Mouse (Mus musculus): ENCODE data around the gene Srsf10.

Srsf10 gene

DNA sequence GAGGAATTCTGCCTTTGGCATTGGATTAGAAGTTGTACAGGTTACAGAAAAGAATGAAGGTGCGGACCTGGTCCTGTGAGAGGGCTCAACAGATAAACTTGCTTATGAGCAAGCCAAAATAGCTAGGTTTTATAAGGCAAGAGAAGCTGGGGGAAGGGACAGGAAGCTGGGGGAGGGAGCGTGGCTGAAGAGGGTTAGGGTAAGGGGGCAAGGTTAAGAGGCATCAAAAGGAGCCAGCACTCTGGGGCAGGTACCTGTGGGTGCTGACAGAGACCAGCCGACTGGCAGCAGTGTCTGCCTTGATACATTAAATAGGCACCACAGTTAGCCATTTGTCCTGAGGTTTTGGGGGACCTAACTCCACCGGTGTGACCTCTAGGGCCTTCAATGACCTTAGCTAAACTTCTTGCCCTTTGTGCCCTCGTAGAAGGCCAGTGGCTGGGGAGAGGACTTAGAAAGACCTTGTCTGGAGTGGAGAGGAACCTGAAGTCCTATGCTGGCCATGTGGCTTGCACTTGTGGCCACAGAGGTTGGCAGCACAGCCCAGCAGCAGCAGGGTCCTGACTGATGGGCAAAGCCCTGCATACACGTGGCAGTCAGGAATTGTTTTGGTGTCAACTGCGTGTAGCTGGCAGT, 28.5 kb downstream of the Srsf10 start:
- DNase-seq (ENCODE audit: low read depth, low spot score) = no peak

DNA sequence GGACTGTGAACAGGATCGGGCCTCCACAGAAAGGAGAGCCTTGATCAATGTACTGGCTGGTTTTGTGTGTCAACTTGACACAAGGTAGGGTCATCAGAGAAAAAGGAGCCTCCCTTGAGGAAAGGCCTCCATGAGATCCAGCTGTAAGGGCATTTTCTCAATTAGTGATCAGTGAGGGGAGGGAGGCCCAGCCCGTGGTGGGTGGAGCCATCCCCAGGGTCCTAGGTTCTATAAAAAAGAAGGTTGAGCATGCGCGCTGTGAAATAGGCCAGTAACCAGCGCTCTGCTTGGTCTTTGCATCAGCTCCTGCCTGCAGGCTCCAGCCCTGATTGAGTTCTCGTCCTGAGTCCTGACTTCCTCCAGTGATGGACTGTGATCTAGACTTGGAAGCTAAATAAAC, 29.0 kb downstream of the Srsf10 start:
- DNase-seq (ENCODE audit: low read depth, low spot score) = no peak

DNA sequence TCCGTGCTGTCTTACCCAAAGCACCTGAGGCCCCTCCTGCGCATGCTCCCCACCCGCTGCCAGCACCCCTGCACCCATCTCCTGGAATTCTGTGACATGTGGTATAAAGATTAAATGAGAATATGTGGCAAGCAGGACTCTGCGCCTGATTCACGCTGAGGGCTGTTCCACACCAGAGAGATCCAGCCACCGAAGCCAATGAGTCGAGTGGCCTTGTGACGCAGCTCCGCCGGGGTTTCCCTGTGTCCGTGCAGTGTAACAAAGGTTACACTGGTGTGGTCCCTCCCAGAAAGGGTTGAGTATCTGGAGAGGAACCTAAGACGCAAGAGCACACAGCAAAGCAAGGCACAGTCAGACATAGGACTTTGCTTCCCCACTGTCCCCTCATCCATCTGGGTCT, 30.1 kb downstream of the Srsf10 start:
- no peak for DNase-seq (ENCODE audit: low read depth, low spot score)

DNA sequence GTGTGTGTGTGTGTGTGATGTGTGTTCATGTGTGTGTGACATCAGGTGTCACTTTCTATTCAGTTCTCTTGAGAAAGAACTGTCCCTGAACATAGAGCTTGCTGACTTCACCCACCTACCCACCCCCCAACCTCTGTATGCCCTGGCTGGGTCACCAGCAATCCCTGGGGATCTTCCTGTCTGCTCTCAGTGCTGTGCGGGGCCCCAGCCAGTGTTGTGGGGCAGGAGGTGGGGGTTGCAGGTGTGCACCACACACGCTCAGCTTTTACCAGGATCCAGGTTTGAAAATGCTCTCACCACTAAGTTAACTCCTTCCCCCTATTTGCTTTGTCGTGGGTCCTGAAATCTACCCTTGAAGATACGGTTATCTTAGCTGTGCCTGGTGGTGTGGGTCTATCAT, 30.6 kb downstream of the Srsf10 start:
- DNase-seq (ENCODE audit: low read depth, low spot score) = no peak

DNA sequence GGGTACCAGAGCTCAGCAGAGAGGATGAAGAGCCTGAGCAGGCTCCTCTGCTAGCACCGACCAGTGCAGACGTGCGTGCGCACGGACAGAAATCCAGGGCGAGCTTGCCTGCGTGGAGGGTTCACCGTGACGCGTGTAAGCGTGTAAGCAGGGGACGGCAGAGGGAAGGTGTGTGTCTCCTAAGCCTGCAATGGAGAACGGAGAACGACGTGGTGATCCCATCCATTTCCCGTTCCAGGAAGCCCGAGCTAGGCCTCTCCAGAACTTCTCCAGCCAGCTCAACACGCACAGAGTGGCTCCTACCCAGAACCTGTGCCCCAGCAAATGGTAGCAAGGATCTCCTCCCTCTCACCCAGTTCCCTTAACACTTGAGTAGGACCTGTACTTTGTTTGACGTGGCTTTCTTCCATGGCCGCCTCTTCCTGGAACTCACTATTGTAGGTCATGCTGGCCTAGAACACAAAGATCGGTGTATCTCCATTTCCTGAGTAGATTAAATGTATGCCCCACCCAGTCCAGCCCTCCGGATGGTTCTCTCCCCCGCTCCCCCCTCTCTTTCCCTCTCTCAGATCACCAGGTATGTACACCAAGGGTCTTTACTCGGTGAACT, 33.0 kb downstream of the Srsf10 start:
- DNase-seq (ENCODE audit: low read depth, low spot score) = no peak

DNA sequence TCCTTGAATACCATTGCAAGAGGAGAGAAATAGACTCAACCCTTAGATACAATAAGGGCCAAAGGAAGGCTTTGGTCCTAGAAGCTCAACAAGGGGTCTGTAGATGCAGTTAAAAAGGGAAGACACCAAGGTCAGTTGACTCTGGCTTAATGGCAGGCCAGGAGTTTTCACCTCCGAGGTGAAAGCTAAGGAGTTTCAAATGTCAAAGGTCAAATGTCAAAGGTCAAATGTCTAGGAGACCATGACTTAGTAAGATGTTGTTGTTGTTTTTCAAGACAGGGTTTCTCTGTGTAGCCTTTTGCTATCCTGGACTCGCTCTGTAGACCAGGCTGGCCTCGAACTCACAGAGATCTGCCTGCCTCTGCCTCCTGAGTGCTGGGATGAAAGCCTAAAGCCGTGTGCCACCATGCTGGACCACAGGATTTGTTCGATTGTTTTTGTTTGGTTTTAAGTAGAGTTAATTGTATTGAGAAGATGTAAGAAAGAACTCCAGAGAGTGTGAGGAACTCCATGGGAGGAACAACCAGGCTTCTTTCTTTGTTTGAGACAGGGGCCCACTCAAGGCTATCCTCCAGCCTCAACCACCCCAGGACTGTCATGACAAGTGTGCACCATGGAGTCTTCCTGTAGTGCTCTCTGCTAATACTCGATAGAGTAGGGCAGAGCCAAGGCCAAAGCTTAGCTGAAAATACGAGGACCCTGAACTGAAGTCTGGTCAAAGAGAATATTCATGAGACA, 33.8 kb downstream of the Srsf10 start:
- DNase-seq (ENCODE audit: low read depth, low spot score) = no peak

DNA sequence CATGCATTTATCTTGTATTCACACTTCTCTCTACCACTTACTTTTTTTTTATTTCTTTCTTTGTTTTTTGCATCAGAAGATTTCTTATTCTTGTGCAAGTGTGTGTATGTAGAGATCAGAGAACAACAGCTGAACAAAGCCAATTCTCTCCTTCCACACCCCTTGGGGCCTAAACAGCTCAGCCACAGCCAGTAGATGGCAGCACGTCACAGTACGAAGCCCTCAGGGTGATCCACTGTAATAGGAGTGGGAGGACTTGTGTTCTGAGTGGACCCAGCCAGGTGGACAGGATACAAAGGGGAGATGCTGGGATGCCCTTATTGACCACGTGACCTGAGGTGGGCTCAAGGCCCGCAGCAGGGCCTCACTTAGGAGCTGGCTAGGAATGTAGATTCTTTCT, 34.3 kb downstream of the Srsf10 start:
- DNase-seq (ENCODE audit: low read depth, low spot score) = no peak

DNA sequence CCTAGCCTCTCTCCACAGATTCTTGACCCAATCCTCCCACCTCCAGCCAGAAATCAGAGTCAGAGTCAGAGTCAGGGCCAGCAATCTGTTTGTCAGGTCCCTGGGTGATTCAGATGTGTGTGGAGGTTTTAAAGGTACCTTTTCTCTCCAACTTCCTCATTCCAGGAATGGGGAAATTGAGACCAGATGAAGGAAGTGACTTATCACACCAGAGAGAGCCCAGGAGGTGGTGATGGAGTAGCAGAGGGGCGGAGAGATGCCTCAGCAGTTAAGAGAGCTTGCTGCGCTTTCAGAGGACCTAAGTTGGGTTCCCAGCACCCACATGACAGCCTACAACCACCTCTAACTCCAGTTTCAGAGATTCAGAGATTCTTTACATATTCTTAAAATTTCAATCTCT, 36.0 kb downstream of the Srsf10 start:
- DNase-seq (ENCODE audit: low read depth, low spot score) = no peak

DNA sequence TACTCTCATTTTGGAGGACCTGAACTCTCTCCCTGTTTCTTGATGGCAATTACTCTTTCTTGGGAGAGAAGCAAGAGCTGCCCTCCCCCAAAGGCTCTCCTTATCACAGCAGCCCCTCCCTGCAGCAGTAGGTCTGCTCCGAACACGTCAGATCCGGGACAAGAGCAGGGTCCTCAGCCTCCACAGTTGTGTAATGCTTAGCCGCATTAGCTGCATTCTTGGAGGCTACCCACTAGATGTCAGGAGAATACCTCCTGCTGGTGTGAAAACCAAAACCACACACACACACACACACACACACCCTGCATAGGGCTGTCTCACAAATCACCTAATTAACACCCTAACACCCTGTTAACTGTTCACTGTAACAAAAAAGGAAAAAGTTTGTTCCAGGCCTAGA, 37.3 kb downstream of the Srsf10 start:
- no peak for DNase-seq (ENCODE audit: low read depth, low spot score)

DNA sequence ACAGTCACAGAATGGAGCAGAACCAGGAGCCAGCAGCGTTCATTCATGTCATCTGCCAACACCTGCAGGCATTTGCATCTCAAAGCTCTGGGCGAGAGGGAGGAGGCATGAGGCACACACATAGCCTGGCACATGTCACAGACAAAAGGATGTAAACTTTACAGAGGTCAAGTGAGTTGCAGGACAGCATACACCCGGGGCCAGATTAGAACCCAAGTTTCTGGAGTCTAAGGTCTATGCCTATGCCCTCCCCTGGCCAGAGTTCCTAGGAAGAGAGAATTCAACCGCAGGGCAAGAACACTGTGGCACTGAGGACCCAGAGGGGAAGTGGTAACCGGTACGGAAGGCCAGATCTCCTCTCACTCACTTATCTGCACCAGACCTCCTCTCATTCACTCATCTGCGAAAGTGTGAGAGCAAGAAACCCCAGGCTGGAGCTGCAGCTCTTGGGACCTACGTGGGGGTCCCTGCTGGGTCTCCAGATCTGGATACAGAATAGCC, 39.6 kb downstream of the Srsf10 start, which contains the start of gene Cnr2:
TSS of gene Cnr2 (plus strand) at position 324 of the 501 bp plus-strand sequence.
- DNase-seq (ENCODE audit: low read depth, low spot score) = no peak

DNA sequence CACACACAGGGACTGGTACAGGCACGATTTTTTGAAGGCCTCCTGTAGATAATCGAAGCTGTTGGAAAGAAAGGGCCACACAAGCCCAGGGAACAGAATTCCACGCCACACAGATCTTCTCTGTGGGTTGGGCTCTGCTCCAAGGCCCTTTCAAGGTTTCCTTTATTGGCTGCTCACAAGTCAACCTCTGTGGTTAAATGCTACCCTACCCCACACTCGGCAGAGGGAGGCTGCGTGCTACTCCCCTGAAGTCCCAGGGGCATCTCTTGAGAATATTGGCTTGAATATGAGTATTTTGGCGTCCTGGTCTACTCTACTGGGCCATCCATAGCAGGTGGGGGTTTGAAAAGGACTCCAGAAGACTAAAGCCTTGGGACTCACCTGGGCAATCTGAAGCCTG, 40.6 kb downstream of the Srsf10 start:
- DNase-seq (ENCODE audit: low read depth, low spot score) = no peak

DNA sequence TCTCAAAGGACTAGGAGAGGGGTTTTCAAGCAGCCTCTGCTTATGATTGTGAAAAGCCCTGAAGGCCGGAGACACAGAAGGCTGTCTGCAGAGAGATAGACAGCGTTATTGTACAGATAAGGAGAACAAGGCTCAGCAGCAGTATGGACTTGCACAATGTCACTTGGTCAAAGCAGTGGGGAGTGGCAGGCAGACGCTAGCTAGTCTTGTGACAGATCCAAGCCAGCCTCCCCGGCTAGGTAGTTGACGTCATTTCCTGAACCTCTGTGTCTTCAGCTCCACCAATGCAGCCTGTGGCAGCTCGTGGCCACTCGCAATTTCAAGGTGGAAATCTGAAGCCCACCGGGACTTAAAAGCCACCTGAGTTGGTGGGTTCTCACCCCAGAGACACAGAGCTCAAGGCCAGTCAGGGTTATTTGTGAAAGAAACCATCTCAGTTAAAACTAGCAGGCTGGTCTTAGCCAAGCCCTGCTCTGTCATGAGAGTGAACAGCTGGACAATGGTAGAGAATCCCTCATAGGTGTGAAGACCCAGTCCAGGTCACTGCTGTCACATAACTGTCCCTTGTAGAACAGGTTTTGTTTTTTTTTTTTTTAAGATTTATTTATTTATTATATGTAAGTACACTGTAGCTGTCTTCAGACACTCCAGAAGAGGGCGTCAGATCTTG, 43.0 kb downstream of the Srsf10 start:
- no peak for DNase-seq (ENCODE audit: low read depth, low spot score)

DNA sequence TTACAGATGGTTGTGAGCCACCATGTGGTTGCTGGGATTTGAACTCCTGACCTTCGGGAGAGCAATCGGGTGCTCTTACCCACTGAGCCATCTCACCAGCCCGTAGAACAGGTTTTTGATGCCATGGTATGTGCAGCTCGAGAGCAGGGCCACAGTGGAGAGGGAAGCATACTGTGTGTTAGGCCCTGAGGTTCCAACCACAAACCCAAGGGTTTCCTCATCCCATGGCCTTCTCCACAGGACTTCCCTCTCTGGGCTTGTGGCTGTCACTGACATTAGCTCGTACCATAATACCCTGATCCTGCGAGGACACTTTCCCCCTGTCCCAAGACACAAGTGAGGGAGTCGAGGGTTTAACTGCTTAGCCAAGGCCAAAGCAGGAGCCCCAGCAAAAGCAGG, 43.5 kb downstream of the Srsf10 start:
- DNase-seq (ENCODE audit: low read depth, low spot score) = no peak

DNA sequence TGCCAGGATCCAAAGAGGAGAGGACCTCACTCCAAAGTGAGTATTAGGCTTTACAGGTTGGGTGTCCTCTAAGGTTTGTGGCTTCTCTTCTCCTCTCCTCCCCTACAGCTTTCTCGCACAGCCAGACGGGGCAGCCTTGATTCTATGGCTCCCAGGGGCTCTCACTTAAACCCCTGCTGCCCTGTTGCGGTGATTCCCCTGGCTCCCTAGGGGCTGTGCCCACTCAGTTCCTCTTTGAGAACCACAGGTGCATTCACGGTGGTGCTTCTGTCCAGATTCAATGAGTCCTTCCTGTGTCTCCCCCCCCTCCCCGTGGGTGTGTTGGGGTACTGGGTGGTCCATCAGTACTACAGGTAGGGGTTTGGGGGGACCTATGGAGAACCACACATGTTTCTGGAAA, 44.5 kb downstream of the Srsf10 start:
- DNase-seq (ENCODE audit: low read depth, low spot score) = no peak

DNA sequence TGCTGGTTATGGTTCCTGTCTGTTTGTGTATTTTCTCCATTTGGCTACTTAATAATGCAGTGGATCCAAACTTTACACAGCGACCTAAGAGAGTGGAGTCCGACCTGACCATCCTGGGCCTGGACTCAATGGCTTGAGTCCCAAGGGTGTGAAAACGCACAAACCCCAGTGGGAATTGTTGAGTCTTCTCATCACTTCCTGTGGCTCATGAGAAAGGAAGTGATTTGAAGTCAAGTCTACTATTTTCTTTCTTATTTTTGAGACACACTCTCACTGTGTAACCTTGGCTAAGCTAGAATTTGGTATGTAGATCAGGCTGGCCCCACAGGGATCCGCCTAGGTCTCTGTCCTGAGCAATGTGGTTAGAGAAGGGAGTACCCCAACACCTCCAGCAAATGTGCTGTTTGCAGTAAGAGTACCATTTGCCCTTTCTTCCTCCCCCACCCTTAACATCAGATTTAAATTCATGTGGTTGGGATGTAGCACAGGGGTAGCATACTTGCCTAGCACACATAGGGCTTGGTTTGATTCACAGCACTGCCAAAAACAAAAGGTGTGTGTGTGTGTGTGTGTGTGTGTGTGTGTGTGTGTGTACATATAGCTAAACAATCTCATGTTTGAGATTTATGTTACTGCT, 47.2 kb downstream of the Srsf10 start:
- DNase-seq (ENCODE audit: low read depth, low spot score) = no peak

DNA sequence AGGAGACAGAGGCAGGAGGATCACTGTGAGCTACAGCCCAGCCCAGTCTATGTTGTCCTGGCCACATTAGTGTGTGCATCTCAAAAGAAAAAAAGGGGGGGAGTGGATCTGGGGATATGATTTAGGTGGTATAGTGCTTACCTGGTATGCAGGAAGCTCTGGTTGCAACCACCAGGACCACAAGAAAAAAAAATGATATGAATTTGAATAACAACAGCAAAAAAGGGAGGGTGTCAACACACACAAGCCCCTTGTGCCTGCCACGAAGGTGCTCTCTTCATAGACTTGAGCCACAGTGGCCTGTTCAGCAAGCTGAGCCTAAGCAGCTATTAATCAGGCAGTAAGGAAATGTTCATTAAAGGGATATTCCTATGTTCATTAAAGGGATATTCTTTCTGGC, 49.3 kb downstream of the Srsf10 start:
- DNase-seq (ENCODE audit: low read depth, low spot score) = no peak

DNA sequence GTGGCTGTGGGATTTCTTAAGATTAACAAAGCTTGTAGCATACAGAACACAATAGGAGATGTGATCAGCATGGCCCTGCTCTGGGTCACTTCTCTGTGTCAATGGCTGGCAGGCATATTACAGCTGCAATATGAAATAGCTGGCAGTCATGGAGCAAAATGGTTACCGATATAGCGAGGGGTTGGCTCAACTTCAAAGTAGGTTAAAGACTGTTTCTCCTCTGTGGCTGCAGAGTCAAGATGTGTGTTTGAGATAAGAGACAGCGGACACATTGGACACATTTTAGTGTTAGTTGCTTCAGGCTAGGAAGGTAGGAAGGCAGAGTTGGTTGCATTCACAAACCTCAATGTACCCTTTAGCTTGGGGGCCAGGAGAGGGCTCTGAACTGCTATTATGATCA, 51.1 kb downstream of the Srsf10 start:
- DNase-seq (ENCODE audit: low read depth, low spot score) = no peak

DNA sequence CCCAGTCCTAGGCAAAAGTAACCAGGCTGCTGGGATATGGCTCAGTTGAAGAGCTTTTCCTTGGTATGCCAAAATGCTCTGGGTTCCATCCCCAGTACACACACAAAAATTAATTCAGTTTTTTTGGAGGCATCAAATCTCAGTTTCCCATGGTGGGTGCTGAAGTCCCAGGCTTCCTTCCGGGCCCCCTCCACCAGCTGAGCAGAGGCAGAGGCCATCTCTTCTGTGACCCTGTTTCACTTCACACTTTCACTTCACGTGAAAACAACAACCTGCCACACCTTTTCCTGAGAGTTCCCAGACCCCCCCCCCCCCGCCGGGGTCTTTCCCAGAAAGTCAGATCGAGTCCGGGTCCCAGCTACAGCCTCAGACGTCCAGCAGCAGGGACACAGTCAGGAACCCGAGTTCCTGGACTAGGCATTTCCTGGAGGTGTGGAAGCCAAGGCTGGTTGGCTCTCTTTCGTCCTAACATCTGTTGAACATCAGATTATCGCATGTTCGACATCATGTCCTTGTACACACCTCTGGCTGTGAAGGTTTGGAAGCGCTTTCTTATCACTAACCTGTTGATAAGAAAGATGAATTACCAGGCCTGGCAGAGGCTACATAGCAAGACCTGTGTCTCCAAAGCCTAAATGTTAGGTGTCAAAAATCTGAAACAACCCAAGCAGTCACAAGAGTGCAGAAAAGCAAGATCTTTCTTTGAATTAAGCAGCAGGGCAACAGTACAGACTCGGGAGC, 53.9 kb downstream of the Srsf10 start:
- no peak for DNase-seq (ENCODE audit: low read depth, low spot score)

DNA sequence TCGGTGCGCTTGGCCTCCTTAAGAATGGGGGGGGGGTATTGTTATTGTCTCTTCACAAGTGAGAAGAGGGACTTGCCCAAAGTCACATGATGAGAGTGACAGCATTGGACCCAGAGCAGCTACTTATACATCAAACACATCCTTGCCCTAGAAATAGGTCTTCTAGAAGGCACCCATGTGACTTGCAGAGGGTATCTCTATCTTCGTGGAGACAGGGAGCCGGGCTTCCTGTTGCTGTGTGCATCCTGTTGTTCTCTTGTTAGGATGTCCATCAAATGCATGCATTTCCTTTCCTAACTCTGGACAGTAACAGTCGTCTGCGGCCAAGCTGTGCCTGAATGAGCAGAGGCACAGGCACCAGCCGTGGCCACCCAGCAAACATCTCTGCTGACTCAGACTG, 56.0 kb downstream of the Srsf10 start:
- no peak for DNase-seq (ENCODE audit: low read depth, low spot score)

DNA sequence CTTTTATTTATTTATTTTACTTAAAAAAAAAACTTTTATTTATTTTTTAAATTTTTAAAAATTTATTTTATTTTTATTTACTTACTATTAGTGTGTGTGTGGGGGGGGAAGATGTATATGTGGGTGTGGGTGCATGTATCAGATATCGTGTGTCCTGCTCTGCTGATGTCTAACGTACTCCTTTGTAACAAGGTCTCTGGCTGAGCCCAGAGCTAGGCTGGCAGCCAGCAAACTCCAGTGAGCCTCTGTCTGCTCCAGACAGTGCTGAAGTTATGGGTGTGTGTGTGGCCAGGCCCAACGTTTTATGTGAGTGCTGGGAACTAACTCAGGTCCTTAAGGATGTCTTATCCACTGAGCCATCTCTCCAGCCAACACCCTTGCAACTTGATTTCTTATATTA, 56.6 kb downstream of the Srsf10 start:
- DNase-seq (ENCODE audit: low read depth, low spot score) = no peak

DNA sequence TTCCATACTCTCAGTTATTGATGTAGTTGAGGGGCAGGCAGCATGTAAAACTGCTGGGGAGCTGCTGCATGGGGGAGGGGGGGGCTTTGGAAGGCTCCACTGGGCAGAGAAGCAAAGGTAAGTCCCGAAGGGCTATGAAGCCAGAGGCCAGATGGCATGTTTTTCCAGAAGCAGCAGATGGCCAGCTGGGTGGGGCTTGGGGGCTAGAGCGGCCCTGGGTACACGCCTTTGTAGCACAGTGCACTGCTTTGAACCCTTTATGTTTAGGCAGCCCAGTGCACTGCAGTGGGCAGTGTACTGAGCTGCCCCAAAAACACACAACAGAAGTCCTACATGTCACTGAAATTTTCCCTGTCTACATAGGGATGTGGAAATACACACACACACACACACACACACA, 57.3 kb downstream of the Srsf10 start:
- DNase-seq (ENCODE audit: low read depth, low spot score) = no peak
